Mouse (Mus musculus) bone marrow macrophage, adult 2 months (primary cell): ENCODE data around the gene Pde4d. TPM values are rescaled to one million over a fixed set of nuclear protein-coding genes. Genes with fewer than 3 reads are reported as not detected.

Experiments used
- H3K27ac ChIP-seq: 2 replicates; pipeline ENCODE4 v1.5.1; 2012; ENCODE audit warnings: low read depth, low read length; ENCODE audit not compliant: insufficient read depth
- H3K4me1 ChIP-seq: 2 replicates; pipeline ENCODE4 v1.6.1; 2012; ENCODE audit warnings: low read length; ENCODE audit not compliant: control insufficient read depth, insufficient read depth
- H3K4me3 ChIP-seq: 2 replicates; pipeline ENCODE4 v1.5.1; 2012; ENCODE audit warnings: mild to moderate bottlenecking, low read length, moderate library complexity; ENCODE audit not compliant: insufficient read depth
- CTCF ChIP-seq: IDR thresholded peaks from 2 replicates; pipeline ENCODE4 v1.5.1; 2012; ENCODE audit warnings: low read depth, mild to moderate bottlenecking, low read length, moderate library complexity
- POLR2A ChIP-seq: IDR thresholded peaks from 2 replicates; pipeline ENCODE4 v1.6.1; 2012; ENCODE audit warnings: mild to moderate bottlenecking, low read depth, low read length, borderline replicate concordance
- polyA plus RNA-seq: library from polyadenylated mRNA; stranded (reverse); fragments of >200 nt; gene quantifications from 2 replicates; pipeline ENCODE4 v1.2.4, GENCODE M21; 2012; ENCODE audit not compliant: missing spikeins, insufficient read depth, insufficient read length

The Pde4d gene
- polyA plus RNA-seq, 1 experiment = 1.8 TPM

DNA sequence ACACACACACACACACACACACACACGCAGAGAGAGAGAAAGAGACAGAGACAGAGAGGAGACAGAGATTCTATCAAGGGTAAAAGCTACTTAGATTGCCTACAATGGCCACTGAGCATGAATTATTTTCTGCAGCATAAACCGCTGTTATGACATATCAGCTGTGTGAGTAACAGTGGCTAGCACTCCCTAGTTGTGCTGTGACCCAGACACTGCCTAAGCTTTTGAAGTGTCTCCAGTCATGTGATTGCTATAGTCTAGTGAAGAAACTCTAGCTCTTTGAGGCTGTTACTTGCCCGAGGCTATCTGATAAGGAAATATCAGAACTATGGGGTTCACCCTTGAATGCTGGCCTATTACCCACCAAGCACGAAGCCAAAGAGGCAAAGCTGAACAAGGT, 1058.7 kb downstream of the Pde4d start:
- no peaks in the 10 kb centered on the region for H3K4me1 ChIP-seq
- TF ChIP-seq POLR2A (no peak), CTCF (no peak)
- no peak overlapping the region for H3K27ac ChIP-seq
- no peak overlapping the region for H3K4me3 ChIP-seq

DNA sequence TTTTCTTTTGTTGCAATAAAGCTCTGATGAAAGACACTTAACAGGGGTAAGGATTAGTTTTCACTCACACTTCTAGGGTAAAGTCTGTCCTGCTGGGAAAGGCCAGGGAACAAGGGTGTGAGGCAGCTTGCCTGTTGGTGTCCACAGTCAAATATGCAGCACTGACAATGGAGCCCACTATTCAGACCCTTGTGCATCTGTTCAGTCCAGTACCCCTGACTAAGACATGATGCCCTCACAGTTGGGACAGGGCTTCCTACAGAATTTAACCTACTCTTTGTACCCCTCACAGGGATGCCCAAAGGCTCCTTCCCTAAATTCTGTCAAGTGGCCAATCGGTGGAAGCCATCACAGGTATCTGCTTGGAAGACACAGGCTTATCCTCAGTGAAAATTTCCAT, 1068.4 kb downstream of the Pde4d start:
- no peak overlapping the region for H3K27ac ChIP-seq
- no peak for TF ChIP-seq POLR2A
- no peak for TF ChIP-seq CTCF
- no peak overlapping the region for H3K4me3 ChIP-seq
- no peaks in the 10 kb centered on the region for H3K4me1 ChIP-seq

DNA sequence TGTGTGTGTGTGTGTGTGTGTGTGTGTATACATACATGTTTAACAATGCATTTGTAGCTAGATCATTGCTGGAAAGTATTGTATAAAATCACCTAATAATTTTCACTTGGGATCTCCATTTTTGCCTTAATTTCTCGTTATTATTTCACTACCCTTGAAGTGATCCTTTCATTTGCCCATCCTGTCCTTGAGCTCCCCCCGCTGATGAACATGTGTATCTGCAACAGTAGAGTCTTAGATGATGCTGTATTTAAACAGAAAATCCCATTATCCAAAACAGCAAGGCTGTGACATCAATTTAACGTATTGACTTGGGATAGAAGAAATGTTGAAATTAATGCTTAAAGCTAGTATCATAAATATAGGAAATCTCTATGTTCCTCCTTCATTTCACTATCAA, 1069.7 kb downstream of the Pde4d start:
- no peak overlapping the region for H3K4me3 ChIP-seq
- no peak overlapping the region for H3K27ac ChIP-seq
- H3K4me1 ChIP-seq = no peaks in the 10 kb centered on the region
- TF ChIP-seq CTCF (no peak), POLR2A (no peak)

DNA sequence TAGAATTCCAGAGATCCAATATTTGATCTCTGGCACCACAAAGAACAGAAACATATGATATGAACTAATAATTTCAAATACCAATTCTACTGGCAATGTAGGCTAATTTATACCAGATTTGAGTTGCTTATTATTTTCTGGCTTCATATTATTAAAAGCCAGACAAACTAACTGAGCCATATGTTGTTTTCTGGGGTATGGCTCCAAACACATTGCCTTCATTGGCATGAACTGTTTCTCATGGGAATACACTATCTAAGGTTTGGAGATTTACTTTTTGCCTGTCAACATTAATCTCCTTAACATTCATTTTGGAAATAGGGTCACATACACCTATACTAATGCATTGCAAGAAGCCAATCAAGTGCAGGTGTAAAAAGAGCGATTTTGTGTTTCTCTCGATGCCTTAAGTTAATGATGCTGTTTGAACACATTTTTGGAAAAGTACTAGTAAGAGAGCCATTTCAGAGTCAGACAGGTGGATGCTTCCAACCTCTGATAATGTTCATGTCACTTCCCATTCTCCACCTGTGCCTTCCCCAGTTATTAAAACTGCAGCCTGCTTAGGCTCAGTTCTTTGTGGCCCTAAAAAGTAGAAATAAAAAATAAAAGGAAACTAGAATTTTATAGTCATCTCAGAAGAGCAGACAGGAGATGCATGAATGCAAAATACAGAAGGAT, 1070.4 kb downstream of the Pde4d start:
- no peaks in the 10 kb centered on the region for H3K4me1 ChIP-seq
- H3K27ac ChIP-seq = no peak overlapping the region
- no peak overlapping the region for H3K4me3 ChIP-seq
- TF ChIP-seq CTCF = no peak

DNA sequence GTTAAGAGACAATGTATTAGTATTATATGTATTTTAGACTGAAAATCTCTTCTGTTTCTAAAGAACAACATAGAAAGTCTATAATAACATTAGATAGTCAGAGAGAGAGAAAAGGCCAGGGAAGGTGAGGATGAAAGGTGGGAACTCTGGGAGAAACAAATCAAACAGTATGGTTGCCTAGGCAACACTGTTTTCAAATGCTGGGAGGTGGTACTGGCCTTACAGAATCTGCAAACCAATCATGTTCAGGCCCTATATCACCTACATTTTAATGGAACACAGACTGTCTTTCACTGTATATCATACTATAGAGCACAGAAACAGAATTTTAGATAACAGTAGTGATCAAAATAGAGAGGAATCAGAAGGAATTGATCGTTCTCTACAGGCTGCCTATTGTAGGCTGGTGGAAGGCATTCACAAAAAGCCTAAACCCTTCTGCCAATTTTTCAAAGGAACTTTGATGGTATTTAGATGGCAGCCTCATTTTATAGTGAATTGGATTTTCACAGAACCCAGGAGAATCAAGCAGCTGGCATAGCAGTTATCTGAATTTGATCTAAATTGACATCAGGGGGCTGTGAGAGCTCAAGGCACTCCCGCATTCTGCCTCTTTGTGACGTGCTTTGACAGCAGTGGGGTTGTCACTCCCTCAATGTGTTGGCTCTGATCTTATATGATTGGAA, 1084.2 kb downstream of the Pde4d start:
- Histone ChIP-seq H3K4me1 (peaks cover 2% of the 10 kb centered on the region; the same call in 1 of the 2 replicates), H3K4me3 (no peak overlapping the region), H3K27ac (no peak overlapping the region)
- TF ChIP-seq POLR2A = no peak
- TF ChIP-seq CTCF = no peak

DNA sequence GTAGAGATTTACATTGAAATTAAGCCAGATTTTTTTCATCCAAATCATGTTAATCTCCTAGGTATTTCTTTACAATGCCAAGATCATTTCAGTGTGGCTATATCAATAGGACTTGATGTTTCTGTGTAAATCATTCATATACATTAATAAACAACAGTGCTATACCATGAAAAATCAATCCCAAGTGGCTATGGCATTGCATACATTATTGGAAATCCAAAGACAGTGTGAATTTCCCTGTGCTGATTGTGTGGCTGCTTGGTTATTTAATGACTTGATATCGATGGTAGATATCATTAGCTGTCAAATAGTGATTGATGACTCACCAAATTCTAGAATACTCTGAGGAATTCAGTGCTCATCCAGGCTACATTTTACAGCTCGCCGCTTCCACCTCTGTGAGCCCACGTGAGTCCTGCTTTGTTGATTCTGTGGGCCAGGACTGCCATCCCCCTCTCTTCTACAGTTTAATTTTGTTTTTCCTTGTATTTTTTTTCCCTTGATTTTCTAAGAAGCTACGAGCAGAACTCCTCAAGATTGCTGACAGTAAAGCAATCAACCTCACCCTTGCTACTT, 1085.0 kb downstream of the Pde4d start:
- H3K4me3 ChIP-seq = no peak overlapping the region
- TF ChIP-seq CTCF (no peak), POLR2A (no peak)
- H3K4me1 ChIP-seq = peaks cover 2% of the 10 kb centered on the region; the same call in 1 of the 2 replicates
- H3K27ac ChIP-seq = no peak overlapping the region

DNA sequence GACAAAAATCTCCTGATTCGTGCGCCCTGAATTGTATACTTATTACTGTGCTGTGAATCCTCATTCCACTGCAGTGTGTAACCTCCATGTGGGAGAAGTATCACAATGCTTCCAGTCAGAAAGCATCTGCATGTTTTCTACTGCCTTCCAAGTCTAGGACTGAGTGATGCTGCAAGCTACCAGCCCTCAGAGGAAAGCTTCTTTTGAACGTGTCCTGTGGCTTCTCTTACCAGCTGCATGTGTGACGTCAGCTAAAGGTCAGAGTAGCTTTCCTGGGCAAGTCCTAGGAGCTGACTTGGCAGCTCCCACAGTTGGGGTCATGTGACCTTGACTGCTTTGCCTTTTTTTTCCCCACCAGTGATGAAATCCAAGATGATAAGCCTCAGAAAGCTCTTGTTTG, 1086.9 kb downstream of the Pde4d start:
- no peak overlapping the region for H3K4me3 ChIP-seq
- H3K27ac ChIP-seq = no peak overlapping the region
- TF ChIP-seq POLR2A (no peak), CTCF (no peak)
- peaks cover 2% of the 10 kb centered on the region; the same call in 1 of the 2 replicates for H3K4me1 ChIP-seq

DNA sequence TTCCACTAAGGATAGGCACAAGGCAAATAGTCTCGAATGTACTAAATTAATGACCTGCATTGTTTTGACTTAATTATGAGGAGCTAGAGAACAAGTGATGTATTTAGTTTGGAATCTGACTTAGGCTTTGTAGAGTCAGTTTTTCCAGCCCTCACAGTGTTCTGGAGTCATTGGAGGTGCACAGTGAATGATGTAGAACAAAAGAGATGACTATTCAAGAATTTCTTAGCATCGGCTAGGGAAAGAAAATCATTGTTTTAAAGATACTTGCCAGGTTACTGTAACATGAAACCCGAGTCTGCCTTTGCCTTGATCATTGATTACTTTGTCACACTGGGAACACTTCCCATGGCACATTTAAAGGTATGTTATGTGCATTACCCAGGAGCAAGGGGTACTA, 1089.6 kb downstream of the Pde4d start:
- no peak overlapping the region for H3K4me3 ChIP-seq
- no peak for TF ChIP-seq POLR2A
- TF ChIP-seq CTCF = no peak

DNA sequence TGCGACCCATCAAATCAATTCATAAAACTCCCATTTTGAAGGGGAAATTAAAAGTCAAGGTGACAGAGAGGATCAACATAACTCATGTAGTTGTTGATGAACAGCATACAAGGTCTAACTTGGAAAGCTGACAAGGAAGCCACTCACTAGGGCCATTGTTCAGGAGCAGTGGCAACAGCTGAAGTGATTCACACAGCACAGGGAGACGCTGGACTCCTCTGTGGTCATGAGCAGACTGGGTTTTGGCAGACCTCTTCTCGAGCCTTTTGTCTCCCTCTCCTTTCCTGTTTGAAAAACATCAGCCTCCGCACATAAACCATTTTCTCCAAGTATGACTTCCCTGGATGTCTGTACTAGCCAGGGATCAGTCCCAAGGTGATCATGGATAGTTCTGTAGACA, 1094.9 kb downstream of the Pde4d start:
- no peak overlapping the region for H3K4me3 ChIP-seq
- TF ChIP-seq POLR2A (no peak), CTCF (no peak)
- peaks cover 4% of the 10 kb centered on the region for H3K4me1 ChIP-seq
- no peak overlapping the region for H3K27ac ChIP-seq

More for the DNA sequence above, 1089.6 kb downstream of the Pde4d start:
- peaks cover 2% of the 10 kb centered on the region; the same call in 1 of the 2 replicates for H3K4me1 ChIP-seq
- H3K27ac ChIP-seq = no peak overlapping the region

DNA sequence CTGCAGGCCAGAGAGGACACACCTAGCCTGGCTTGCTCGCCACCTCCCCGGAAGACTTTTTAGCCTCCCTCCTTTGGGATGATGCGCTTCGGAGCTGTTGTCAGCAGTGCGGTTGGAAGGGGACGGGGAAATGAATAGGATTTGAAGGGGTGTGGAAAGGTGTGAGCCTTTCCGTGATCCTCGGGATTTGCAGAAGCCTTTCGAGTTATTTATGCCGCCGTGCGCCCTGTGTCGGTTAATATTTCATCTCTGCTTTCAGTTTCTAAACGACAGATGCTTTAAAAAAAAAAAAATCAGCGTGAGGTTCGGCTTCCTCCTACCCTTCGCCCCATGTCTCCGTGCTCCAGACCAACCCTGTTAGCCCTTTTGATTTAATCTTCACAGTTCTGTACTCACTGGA, 1096.6 kb downstream of the Pde4d start:
- H3K4me1 ChIP-seq = peaks cover 7% of the 10 kb centered on the region
- TF ChIP-seq POLR2A (no peak), CTCF (no peak)
- peak overlapping the region; percentile 56 for H3K4me3 ChIP-seq
- no peak overlapping the region for H3K27ac ChIP-seq
